Mouse (Mus musculus): ENCODE results near the gene Man1c1. TPM values are rescaled to one million over a fixed set of nuclear protein-coding genes. Genes with fewer than 3 reads are reported as not detected.

Gene Man1c1
- total RNA-seq, 2 experiments from 2014 or later: 26.9 to 28.3 TPM

Small RNA genes within 50 kb of the gene (microRNA-seq; reads per million reads assigned to microRNA genes)
- gene Mir6403: 0 reads per million in 2 experiments

Other genes starting within 250 kb of the Man1c1 start
- 10 to 100 TPM; 21.3 to 24.5 TPM for gene Stmn1, start 236.0 kb downstream of the Man1c1 start, total RNA-seq (2021)
- 10 to 100 TPM; 15.5 to 15.7 TPM for gene Paqr7, start 207.6 kb downstream of the Man1c1 start, total RNA-seq (2021)
- gene Aunip, start 193.3 kb downstream of the Man1c1 start, total RNA-seq (2021): under 1 TPM in 1 of 2 experiments, not detected in 1; 0.36 TPM
- 100 to 1,000 TPM; 184 to 217 TPM for gene Mtfr1l, start 168.9 kb downstream of the Man1c1 start, total RNA-seq (2021)
- 10 to 100 TPM; 16.8 to 17.0 TPM for gene Selenon, start 152.1 kb downstream of the Man1c1 start, total RNA-seq (2021)
- 1 to 10 TPM; 7.7 to 9.8 TPM for gene Ldlrap1, start 63.7 kb upstream of the Man1c1 start, total RNA-seq (2021)
- 10 to 100 TPM; 19.9 to 21.3 TPM for gene Maco1, start 149.1 kb upstream of the Man1c1 start, total RNA-seq (2021)
- gene Rhd, start 160.2 kb upstream of the Man1c1 start, total RNA-seq (2021): 1 to 10 TPM; 6.9 TPM
- 10 to 100 TPM; 61.9 to 65.3 TPM for gene Tmem50a, start 210.7 kb upstream of the Man1c1 start, total RNA-seq (2021)
- gene Rsrp1, start 219.3 kb upstream of the Man1c1 start, total RNA-seq (2021): 100 to 1,000 TPM; 177 to 237 TPM
- 10 to 100 TPM; 52.5 to 56.9 TPM for gene Syf2, start 226.6 kb upstream of the Man1c1 start, total RNA-seq (2021)